Mouse (Mus musculus) ES-Bruce4 (cell line): ENCODE data around the gene Zbtb2. TPM values are rescaled to one million over a fixed set of nuclear protein-coding genes. Genes with fewer than 3 reads are reported as not detected.
A peak's percentile ranks its signal among the peaks of the same experiment; 100 is the strongest.

Source experiments
- H3K27ac ChIP-seq: 2 replicates; pipeline ENCODE4 v1.5.1; 2012; ENCODE audit warnings: low read length, inconsistent platforms; ENCODE audit not compliant: insufficient read depth
- H3K27me3 ChIP-seq: 2 replicates; pipeline ENCODE4 v1.6.1; 2012; ENCODE audit warnings: mild to moderate bottlenecking, low read length, inconsistent platforms; ENCODE audit not compliant: control insufficient read depth, poor library complexity, insufficient read depth, severe bottlenecking
- H3K36me3 ChIP-seq: 2 replicates; pipeline ENCODE4 v1.6.1; 2012; ENCODE audit warnings: inconsistent platforms, mild to moderate bottlenecking, low read length, moderate library complexity; ENCODE audit not compliant: control insufficient read depth, poor library complexity, insufficient read depth, severe bottlenecking
- H3K4me1 ChIP-seq: one replicate; pipeline ENCODE4 v1.8.1; 2011; ENCODE audit warnings: low read length; ENCODE audit not compliant: control insufficient read depth, insufficient read depth
- H3K4me3 ChIP-seq: 2 replicates; pipeline ENCODE4 v1.5.1; 2011; ENCODE audit warnings: low read depth, mild to moderate bottlenecking, low read length
- H3K9ac ChIP-seq: 2 replicates; pipeline ENCODE4 v1.6.1; 2012; ENCODE audit warnings: low read depth, mild to moderate bottlenecking, inconsistent platforms; ENCODE audit not compliant: poor library complexity, severe bottlenecking
- H3K9me3 ChIP-seq: replicated peaks from 2 replicates; pipeline ENCODE4 v1.6.1; 2012; ENCODE audit warnings: mild to moderate bottlenecking, low read length, inconsistent platforms; ENCODE audit not compliant: control insufficient read depth, poor library complexity, insufficient read depth, severe bottlenecking
- CTCF ChIP-seq: IDR thresholded peaks from one replicate; pipeline ENCODE4 v1.8.1; 2011; ENCODE audit warnings: low read depth, low read length
- EP300 ChIP-seq: IDR thresholded peaks from 2 replicates; pipeline ENCODE4 v1.6.1; 2011; ENCODE audit warnings: low read depth, low read length; ENCODE audit not compliant: insufficient read depth
- POLR2A ChIP-seq: IDR thresholded peaks from one replicate; pipeline ENCODE4 v1.8.1; 2011; ENCODE audit warnings: low read length; ENCODE audit not compliant: insufficient read depth
- polyA plus RNA-seq: library from polyadenylated mRNA; stranded (reverse); fragments of >200 nt; gene quantifications from 2 replicates; pipeline ENCODE4 v1.2.4, GENCODE M21; 2011; ENCODE audit warnings: low read depth; ENCODE audit not compliant: missing spikeins, insufficient read depth, insufficient read length

Gene Zbtb2
- polyA plus RNA-seq, 1 experiment = 13.1 TPM

GRCm38 (mm10) chr10:4431746-4432122 lies 43.8 kb upstream of the Zbtb2 start:
- Histone ChIP-seq H3K4me1 (no peaks in the 10 kb centered on the region), H3K27me3 (no peaks in the 10 kb centered on the region), H3K27ac (0 out of 2 replicates have a peak overlapping the region, but pooled peaks have one; percentile 23), H3K9ac (peak overlapping the region; percentile 82), H3K4me3 (peak overlapping the region; percentile 95), H3K36me3 (peaks cover 9% of the 10 kb centered on the region), H3K9me3 (no peaks in the 10 kb centered on the region)
- no peak for TF ChIP-seq POLR2A
- no peak for TF ChIP-seq EP300
- TF ChIP-seq CTCF = no peak

GRCm38 (mm10) chr10:4430826-4431225 lies 42.9 kb upstream of the Zbtb2 start:
- Histone ChIP-seq H3K9me3 (no peaks in the 10 kb centered on the region), H3K4me1 (no peaks in the 10 kb centered on the region), H3K9ac (peak overlapping the region; percentile 82), H3K27ac (no peak overlapping the region), H3K27me3 (no peaks in the 10 kb centered on the region), H3K4me3 (no peak overlapping the region), H3K36me3 (peaks cover 16% of the 10 kb centered on the region)
- TF ChIP-seq POLR2A = no peak
- TF ChIP-seq CTCF = no peak
- no peak for TF ChIP-seq EP300

- Histone ChIP-seq H3K27me3 (no peaks in the 10 kb centered on the region), H3K36me3 (peaks cover 19% of the 10 kb centered on the region), H3K9ac (no peak overlapping the region), H3K9me3 (no peaks in the 10 kb centered on the region), H3K4me1 (no peaks in the 10 kb centered on the region), H3K4me3 (no peak overlapping the region), H3K27ac (no peak overlapping the region)
- TF ChIP-seq POLR2A (no peak), EP300 (no peak), CTCF (no peak)
Measured at GRCm38 (mm10) chr10:4430399-4430798, 42.5 kb upstream of the Zbtb2 start.

- H3K4me3 ChIP-seq = no peak overlapping the region
- no peaks in the 10 kb centered on the region for H3K27me3 ChIP-seq
- H3K27ac ChIP-seq = no peak overlapping the region
- H3K9ac ChIP-seq = no peak overlapping the region
- no peaks in the 10 kb centered on the region for H3K4me1 ChIP-seq
- H3K36me3 ChIP-seq = peaks cover 23% of the 10 kb centered on the region
- no peaks in the 10 kb centered on the region for H3K9me3 ChIP-seq
- TF ChIP-seq CTCF (peak; percentile 25), POLR2A (no peak)
Measured at GRCm38 (mm10) chr10:4425245-4425644, 37.3 kb upstream of the Zbtb2 start.

- H3K9ac ChIP-seq = no peak overlapping the region
- H3K4me1 ChIP-seq = no peaks in the 10 kb centered on the region
- H3K36me3 ChIP-seq = peaks cover 39% of the 10 kb centered on the region
- no peak for TF ChIP-seq CTCF
- no peak for TF ChIP-seq EP300
- TF ChIP-seq POLR2A = no peak
- H3K4me3 ChIP-seq = no peak overlapping the region
- no peaks in the 10 kb centered on the region for H3K9me3 ChIP-seq
- H3K27ac ChIP-seq = no peak overlapping the region
- H3K27me3 ChIP-seq = no peaks in the 10 kb centered on the region
Measured at GRCm38 (mm10) chr10:4407191-4407590, 19.3 kb upstream of the Zbtb2 start.

- peaks cover 32% of the 10 kb centered on the region for H3K36me3 ChIP-seq
- H3K4me1 ChIP-seq = no peaks in the 10 kb centered on the region
- no peaks in the 10 kb centered on the region for H3K27me3 ChIP-seq
- no peak overlapping the region for H3K4me3 ChIP-seq
- no peaks in the 10 kb centered on the region for H3K9me3 ChIP-seq
- H3K9ac ChIP-seq = no peak overlapping the region
- no peak overlapping the region for H3K27ac ChIP-seq
- TF ChIP-seq POLR2A (no peak), EP300 (no peak), CTCF (no peak)
Measured at GRCm38 (mm10) chr10:4405511-4405910, 17.6 kb upstream of the Zbtb2 start.
